Mouse (Mus musculus) testis, postnatal 14 days (tissue): ENCODE measurements around the gene Flvcr2.
"Not testable (repeated sequence)": the region's sequence is repeated elsewhere in the genome, so short reads cannot be mapped to it uniquely, and the experiment has no call there.

ENCODE experiments used
- DNase-seq: peaks from one replicate; pipeline ENCODE4 v3.0.0; 2021; ENCODE audit warnings: low spot score

Gene Flvcr2

GRCm38 (mm10) chr12:85745827-85746695, at the start of gene Flvcr2:
Gene Flvcr2, plus strand, starts transcription at chr12:85746539.
- peak; percentile 78 for DNase-seq

GRCm38 (mm10) chr12:85698179-85698578, 48.2 kb upstream of the Flvcr2 start:
- not testable (repeated sequence) for DNase-seq

- DNase-seq: no peak
Measured at GRCm38 (mm10) chr12:85700191-85700841, 46.0 kb upstream of the Flvcr2 start.

- no peak for DNase-seq
Measured at GRCm38 (mm10) chr12:85700842-85701223, 45.5 kb upstream of the Flvcr2 start.

GRCm38 (mm10) chr12:85702166-85703055, 43.9 kb upstream of the Flvcr2 start:
- no peak for DNase-seq

- DNase-seq: no peak
Measured at GRCm38 (mm10) chr12:85703507-85703906, 42.8 kb upstream of the Flvcr2 start.

- no peak for DNase-seq
Measured at GRCm38 (mm10) chr12:85704566-85704965, 41.8 kb upstream of the Flvcr2 start.

- DNase-seq: peak; percentile 59
Measured at GRCm38 (mm10) chr12:85705002-85705830, 41.1 kb upstream of the Flvcr2 start.

- no peak for DNase-seq
Measured at GRCm38 (mm10) chr12:85705831-85706530, 40.4 kb upstream of the Flvcr2 start.

GRCm38 (mm10) chr12:85706906-85707305, 39.4 kb upstream of the Flvcr2 start:
- no peak for DNase-seq

- no peak for DNase-seq
Measured at GRCm38 (mm10) chr12:85707391-85707790, 38.9 kb upstream of the Flvcr2 start.

- no peak for DNase-seq
Measured at GRCm38 (mm10) chr12:85708556-85708955, 37.8 kb upstream of the Flvcr2 start.

GRCm38 (mm10) chr12:85710695-85711094, 35.6 kb upstream of the Flvcr2 start:
- DNase-seq: no peak

GRCm38 (mm10) chr12:85712587-85712986, 33.8 kb upstream of the Flvcr2 start:
- DNase-seq: no peak

GRCm38 (mm10) chr12:85714126-85714525, 32.2 kb upstream of the Flvcr2 start:
- no peak for DNase-seq

GRCm38 (mm10) chr12:85725306-85725705, 21.0 kb upstream of the Flvcr2 start:
- DNase-seq: no peak

- DNase-seq: no peak
Measured at GRCm38 (mm10) chr12:85726729-85727397, 19.5 kb upstream of the Flvcr2 start.

- DNase-seq: no peak
Measured at GRCm38 (mm10) chr12:85728181-85728580, 18.2 kb upstream of the Flvcr2 start.

- DNase-seq: peak; percentile 32
Measured at GRCm38 (mm10) chr12:85729022-85729944, 17.1 kb upstream of the Flvcr2 start.
